Mouse (Mus musculus) midbrain, embryonic 13.5 days (tissue): ENCODE results near the gene Gcm1. TPM values are rescaled to one million over a fixed set of nuclear protein-coding genes. Genes with fewer than 3 reads are reported as not detected.

Experiments used
- ATAC-seq: fragments of 200-750 bp; cut with Nextera tagmentation; 2 replicates; pipeline ENCODE4 v1.8.0; 2017; ENCODE audit warnings: mild to moderate bottlenecking, moderate TSS enrichment, moderate library complexity
- H3K27ac ChIP-seq: fragments of 300-500 bp; sonication (generic); 2 replicates; pipeline ENCODE4 v1.5.1; 2015; ENCODE audit warnings: inconsistent platforms, mild to moderate bottlenecking, moderate library complexity
- H3K27me3 ChIP-seq: fragments of 300-500 bp; sonication (generic); 2 replicates; pipeline ENCODE4 v1.6.1; 2015; ENCODE audit warnings: mild to moderate bottlenecking, inconsistent platforms
- H3K36me3 ChIP-seq: fragments of 300-500 bp; sonication (generic); 2 replicates; pipeline ENCODE4 v1.6.1; 2015; ENCODE audit warnings: mild to moderate bottlenecking, inconsistent platforms
- H3K4me1 ChIP-seq: fragments of 300-500 bp; sonication (generic); replicated peaks from 2 replicates; pipeline ENCODE4 v1.6.1; 2015; ENCODE audit warnings: inconsistent platforms
- H3K4me2 ChIP-seq: fragments of 300-500 bp; sonication (generic); replicated peaks from 2 replicates; pipeline ENCODE4 v1.6.1; 2015; ENCODE audit warnings: moderate library complexity, mild to moderate bottlenecking, inconsistent platforms
- H3K4me3 ChIP-seq: fragments of 300-500 bp; sonication (generic); replicated peaks from 2 replicates; pipeline ENCODE4 v1.5.1; 2015; ENCODE audit warnings: mild to moderate bottlenecking, inconsistent platforms
- H3K9ac ChIP-seq: fragments of 300-500 bp; sonication (generic); replicated peaks from 2 replicates; pipeline ENCODE4 v1.6.1; 2015; ENCODE audit warnings: mild to moderate bottlenecking, inconsistent platforms
- H3K9me3 ChIP-seq: fragments of 300-500 bp; sonication (generic); 2 replicates; pipeline ENCODE4 v1.6.1; 2016; ENCODE audit warnings: mild to moderate bottlenecking, inconsistent platforms
- WGBS: fragments of 180-500 bp; shearing (Covaris S2); methylation state at CpG from one replicate; pipeline ENCODE4 v1.1.7; 2015; 5-methylcytosine and 5-hydroxymethylcytosine counted together
- polyA plus RNA-seq: library from polyadenylated mRNA; unstranded; fragments of >200 nt; fragmentation: Nextera tagmentation; extraction: Ambion mirVana; gene quantifications from 2 replicates; pipeline ENCODE4 v1.2.1, GENCODE M21; 2015

Gene Gcm1
- 0.07 TPM in 1 of 2 replicates, not detected in the other for polyA plus RNA-seq

- H3K9ac ChIP-seq: no peak within 1 kb of the TSS
- H3K9me3 ChIP-seq: no peaks in the 10 kb centered on the region
- H3K27ac ChIP-seq: no peak within 1 kb of the TSS
- no peak within 1 kb of the TSS for H3K4me3 ChIP-seq
- no peaks in the 10 kb centered on the region for H3K4me1 ChIP-seq
- H3K36me3 ChIP-seq: no peaks in the 10 kb centered on the region
- ATAC-seq: no peak
- H3K4me2 ChIP-seq: no peak within 1 kb of the TSS
- no peaks in the 10 kb centered on the region for H3K27me3 ChIP-seq
- 57% methylated on average over 3 of the region's 3 CpGs for WGBS
Measured at GRCm38 (mm10) chr9:78051677-78052076, at the start of gene Gcm1. TSS of gene Gcm1 (plus strand) at chr9:78051924.

GRCm38 (mm10) chr9:78003278-78003677 is 48.4 kb upstream of the Gcm1 start:
- no peak overlapping the region for H3K4me2 ChIP-seq
- no peak overlapping the region for H3K4me3 ChIP-seq
- no peak overlapping the region for H3K27ac ChIP-seq
- no peaks in the 10 kb centered on the region for H3K9me3 ChIP-seq
- H3K9ac ChIP-seq: no peak overlapping the region
- H3K4me1 ChIP-seq: no peaks in the 10 kb centered on the region
- no peaks in the 10 kb centered on the region for H3K36me3 ChIP-seq
- ATAC-seq: no peak
- H3K27me3 ChIP-seq: no peaks in the 10 kb centered on the region
- whole genome bisulfite sequencing: 84% methylated on average over 2 of the region's 2 CpGs

- Histone ChIP-seq H3K36me3 (no peaks in the 10 kb centered on the region), H3K4me2 (no peak overlapping the region), H3K4me3 (no peak overlapping the region), H3K9ac (no peak overlapping the region), H3K4me1 (no peaks in the 10 kb centered on the region), H3K27ac (no peak overlapping the region), H3K27me3 (no peaks in the 10 kb centered on the region), H3K9me3 (no peaks in the 10 kb centered on the region)
- 56% methylated on average over 3 of the region's 3 CpGs for WGBS
- ATAC-seq: no peak
Measured at GRCm38 (mm10) chr9:78005481-78005880, 46.2 kb upstream of the Gcm1 start.

GRCm38 (mm10) chr9:78006209-78007001 is 45.3 kb upstream of the Gcm1 start:
- ATAC-seq: peak; percentile 88
- Histone ChIP-seq H3K27ac (no peak overlapping the region), H3K36me3 (no peaks in the 10 kb centered on the region), H3K4me2 (no peak overlapping the region), H3K4me3 (no peak overlapping the region), H3K4me1 (no peaks in the 10 kb centered on the region), H3K9me3 (no peaks in the 10 kb centered on the region), H3K9ac (no peak overlapping the region), H3K27me3 (no peaks in the 10 kb centered on the region)
- WGBS: 58% methylated on average over 19 of the region's 19 CpGs

- no peak overlapping the region for H3K9ac ChIP-seq
- 89% methylated on average over 7 of the region's 7 CpGs for WGBS
- no peak overlapping the region for H3K4me2 ChIP-seq
- no peak overlapping the region for H3K4me3 ChIP-seq
- H3K4me1 ChIP-seq: no peaks in the 10 kb centered on the region
- ATAC-seq: no peak
- no peaks in the 10 kb centered on the region for H3K27me3 ChIP-seq
- no peaks in the 10 kb centered on the region for H3K36me3 ChIP-seq
- no peak overlapping the region for H3K27ac ChIP-seq
- H3K9me3 ChIP-seq: no peaks in the 10 kb centered on the region
Measured at GRCm38 (mm10) chr9:78009382-78009781, 42.3 kb upstream of the Gcm1 start.

- WGBS: 89% methylated on average over 5 of the region's 5 CpGs
- H3K9me3 ChIP-seq: no peaks in the 10 kb centered on the region
Measured at GRCm38 (mm10) chr9:78010187-78010586, 41.5 kb upstream of the Gcm1 start.

GRCm38 (mm10) chr9:78010707-78011106 is 41.0 kb upstream of the Gcm1 start:
- H3K4me2 ChIP-seq: no peak overlapping the region
- no peaks in the 10 kb centered on the region for H3K36me3 ChIP-seq
- H3K4me1 ChIP-seq: no peaks in the 10 kb centered on the region
- no peak for ATAC-seq
- H3K4me3 ChIP-seq: no peak overlapping the region
- no peaks in the 10 kb centered on the region for H3K27me3 ChIP-seq
- no peak overlapping the region for H3K9ac ChIP-seq
- WGBS: 89% methylated on average over 10 of the region's 10 CpGs
- no peak overlapping the region for H3K27ac ChIP-seq
- no peaks in the 10 kb centered on the region for H3K9me3 ChIP-seq

More at GRCm38 (mm10) chr9:78010187-78010586, 41.5 kb upstream of the Gcm1 start:
- H3K4me1 ChIP-seq: no peaks in the 10 kb centered on the region
- H3K9ac ChIP-seq: no peak overlapping the region
- no peak overlapping the region for H3K4me2 ChIP-seq
- H3K27me3 ChIP-seq: no peaks in the 10 kb centered on the region
- no peak for ATAC-seq
- H3K4me3 ChIP-seq: no peak overlapping the region
- H3K36me3 ChIP-seq: no peaks in the 10 kb centered on the region
- no peak overlapping the region for H3K27ac ChIP-seq

GRCm38 (mm10) chr9:78012066-78012465 is 39.7 kb upstream of the Gcm1 start:
- Histone ChIP-seq H3K4me2 (no peak overlapping the region), H3K27me3 (no peaks in the 10 kb centered on the region), H3K27ac (no peak overlapping the region), H3K9ac (no peak overlapping the region), H3K4me3 (no peak overlapping the region), H3K4me1 (no peaks in the 10 kb centered on the region), H3K9me3 (no peaks in the 10 kb centered on the region), H3K36me3 (no peaks in the 10 kb centered on the region)
- no peak for ATAC-seq
- WGBS: 76% methylated on average over 4 of the region's 4 CpGs

GRCm38 (mm10) chr9:78012681-78013080 is 39.0 kb upstream of the Gcm1 start:
- no peaks in the 10 kb centered on the region for H3K4me1 ChIP-seq
- H3K27ac ChIP-seq: no peak overlapping the region
- no peak overlapping the region for H3K9ac ChIP-seq
- H3K36me3 ChIP-seq: no peaks in the 10 kb centered on the region
- no peak for ATAC-seq
- H3K9me3 ChIP-seq: no peaks in the 10 kb centered on the region
- H3K4me2 ChIP-seq: no peak overlapping the region
- no peak overlapping the region for H3K4me3 ChIP-seq
- WGBS: 89% methylated on average over 5 of the region's 5 CpGs
- 0 out of 2 replicates have a peak, but pooled peaks cover 2% of the 10 kb centered on the region for H3K27me3 ChIP-seq

- H3K9me3 ChIP-seq: no peaks in the 10 kb centered on the region
- no peaks in the 10 kb centered on the region for H3K4me1 ChIP-seq
- H3K27ac ChIP-seq: no peak overlapping the region
- H3K4me2 ChIP-seq: no peak overlapping the region
- H3K27me3 ChIP-seq: 0 out of 2 replicates have a peak, but pooled peaks cover 2% of the 10 kb centered on the region
- no peak for ATAC-seq
- H3K36me3 ChIP-seq: no peaks in the 10 kb centered on the region
- no peak overlapping the region for H3K9ac ChIP-seq
- WGBS: 36% methylated on average over 1 of the region's 1 CpGs
- H3K4me3 ChIP-seq: no peak overlapping the region
Measured at GRCm38 (mm10) chr9:78013813-78014212, 37.9 kb upstream of the Gcm1 start.

GRCm38 (mm10) chr9:78015816-78016215 is 35.9 kb upstream of the Gcm1 start:
- H3K4me1 ChIP-seq: peaks cover 2% of the 10 kb centered on the region
- H3K27ac ChIP-seq: no peak overlapping the region
- no peak overlapping the region for H3K4me2 ChIP-seq
- no peaks in the 10 kb centered on the region for H3K9me3 ChIP-seq
- no peaks in the 10 kb centered on the region for H3K36me3 ChIP-seq
- no peak overlapping the region for H3K4me3 ChIP-seq
- H3K27me3 ChIP-seq: 0 out of 2 replicates have a peak, but pooled peaks cover 2% of the 10 kb centered on the region
- H3K9ac ChIP-seq: no peak overlapping the region
- no peak for ATAC-seq
- WGBS: 81% methylated on average over 7 of the region's 7 CpGs

- Histone ChIP-seq H3K9ac (no peak overlapping the region), H3K4me2 (peak overlapping the region; percentile 39), H3K27ac (no peak overlapping the region), H3K4me3 (0 out of 2 replicates have a peak overlapping the region, but pooled peaks have one; percentile 2), H3K36me3 (no peaks in the 10 kb centered on the region), H3K27me3 (0 out of 2 replicates have a peak, but pooled peaks cover 2% of the 10 kb centered on the region), H3K9me3 (no peaks in the 10 kb centered on the region), H3K4me1 (peaks cover 5% of the 10 kb centered on the region)
- WGBS: 58% methylated on average over 15 of the region's 15 CpGs
- ATAC-seq: no peak
Measured at GRCm38 (mm10) chr9:78016288-78016687, 35.4 kb upstream of the Gcm1 start.
